Mouse (Mus musculus) brain, adult 2 months (tissue): Measurements from ENCODE around the gene Ttll1.
A peak's percentile ranks its signal among the peaks of the same experiment; 100 is the strongest.
"Not testable (repeated sequence)": the region's sequence is repeated elsewhere in the genome, so short reads cannot be mapped to it uniquely, and the experiment has no call there.

Experiments used
- DNase-seq: peaks from one replicate; pipeline ENCODE4 v3.0.0; 2011; ENCODE audit warnings: low read depth, low spot score

The Ttll1 gene

GRCm38 (mm10) chr15:83523638-83524332, 13.1 kb upstream of the Ttll1 start:
- DNase-seq = no peak

GRCm38 (mm10) chr15:83523196-83523595, 12.5 kb upstream of the Ttll1 start:
- DNase-seq = no peak

GRCm38 (mm10) chr15:83520861-83521382, 10.2 kb upstream of the Ttll1 start:
- no peak for DNase-seq

- DNase-seq = peak; percentile 75
Measured at GRCm38 (mm10) chr15:83518215-83519048, 7.7 kb upstream of the Ttll1 start.

GRCm38 (mm10) chr15:83515018-83515417, 4.3 kb upstream of the Ttll1 start:
- peak; percentile 62 for DNase-seq

- no peak for DNase-seq
Measured at GRCm38 (mm10) chr15:83512489-83513281, 2.0 kb upstream of the Ttll1 start.

- peak; percentile 19 for DNase-seq
Measured at GRCm38 (mm10) chr15:83509950-83510804, 516 bp downstream of the Ttll1 start.

GRCm38 (mm10) chr15:83501483-83501882, 9.2 kb downstream of the Ttll1 start:
- not testable (repeated sequence) for DNase-seq

GRCm38 (mm10) chr15:83500352-83500751, 10.3 kb downstream of the Ttll1 start:
- DNase-seq = no peak

GRCm38 (mm10) chr15:83499211-83499755, 11.4 kb downstream of the Ttll1 start:
- no peak for DNase-seq

- DNase-seq = no peak
Measured at GRCm38 (mm10) chr15:83497299-83497698, 13.4 kb downstream of the Ttll1 start.

GRCm38 (mm10) chr15:83495787-83496367, 14.8 kb downstream of the Ttll1 start:
- DNase-seq = no peak

- no peak for DNase-seq
Measured at GRCm38 (mm10) chr15:83495195-83495594, 15.5 kb downstream of the Ttll1 start.

GRCm38 (mm10) chr15:83494572-83494920, 16.1 kb downstream of the Ttll1 start:
- DNase-seq = no peak

- DNase-seq = no peak
Measured at GRCm38 (mm10) chr15:83493856-83494571, 16.7 kb downstream of the Ttll1 start.

GRCm38 (mm10) chr15:83491891-83492290, 18.8 kb downstream of the Ttll1 start:
- DNase-seq = no peak

- DNase-seq = no peak
Measured at GRCm38 (mm10) chr15:83489471-83489870, 21.2 kb downstream of the Ttll1 start.

GRCm38 (mm10) chr15:83487477-83488115, 23.1 kb downstream of the Ttll1 start:
- DNase-seq = peak; percentile 60

- no peak for DNase-seq
Measured at GRCm38 (mm10) chr15:83484311-83484710, 26.4 kb downstream of the Ttll1 start.
